Mouse (Mus musculus): ENCODE measurements around the gene Gm7903.
"Not testable (repeated sequence)": the region's sequence is repeated elsewhere in the genome, so short reads cannot be mapped to it uniquely, and the experiment has no call there.

The Gm7903 gene

DNA sequence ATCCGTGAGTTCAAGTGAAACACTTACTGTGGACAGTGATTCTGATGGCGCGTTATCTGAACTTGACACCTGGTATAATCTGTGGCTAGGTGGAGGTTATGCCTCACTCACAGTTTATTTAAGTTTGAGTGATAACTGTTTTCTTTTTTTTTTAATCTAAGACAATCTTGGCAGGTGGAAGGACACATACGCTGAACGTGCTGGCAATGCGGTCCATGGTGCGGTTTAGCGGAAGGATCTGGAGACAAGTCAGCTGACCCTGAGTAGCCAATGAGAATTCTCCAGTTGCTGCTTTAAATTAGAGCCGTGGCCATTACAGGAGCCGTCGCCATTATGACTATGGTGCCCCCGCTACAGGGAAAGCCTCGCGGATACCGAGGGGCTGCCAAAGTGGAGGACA lies at the start of gene Gm7903:
Gm7903 (plus strand) TSS at position 301 of the 400 bp plus-strand sequence.
- DNase-seq (ENCODE audit: low spot score in 2 of 2), result not testable (repeated sequence)

- not testable (repeated sequence) for DNase-seq (ENCODE audit: low spot score in 2 of 2)
These were observed 30.1 kb upstream of the Gm7903 start for GRCm38 (mm10) chrX:135403578-135403977.

- DNase-seq (ENCODE audit: low spot score in 2 of 2), result not testable (repeated sequence)
These were observed 12.4 kb upstream of the Gm7903 start for GRCm38 (mm10) chrX:135421203-135421602.

DNA sequence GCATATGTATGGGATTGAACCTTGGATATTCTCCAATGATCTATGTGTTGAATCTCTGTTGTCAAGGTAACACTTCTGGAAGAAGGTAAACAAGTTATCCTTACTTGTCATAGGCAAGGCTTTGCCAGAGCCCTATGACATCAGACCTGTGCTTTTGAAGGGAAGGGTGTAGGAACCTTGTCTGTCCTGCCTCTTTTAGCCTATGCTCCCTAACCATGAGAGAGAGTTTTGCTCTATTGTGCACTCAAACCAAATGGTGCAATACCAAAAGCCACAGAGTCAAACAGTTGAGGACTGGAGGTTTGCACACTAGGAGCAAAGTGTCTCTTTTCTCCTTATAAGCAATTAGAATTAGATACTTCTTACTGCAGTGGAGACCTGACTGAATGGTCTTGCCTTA lies 11.8 kb upstream of the Gm7903 start:
- not testable (repeated sequence) for DNase-seq (ENCODE audit: low spot score in 2 of 2)

- not testable (repeated sequence) for DNase-seq (ENCODE audit: low spot score in 2 of 2)
These were observed 11.2 kb upstream of the Gm7903 start for GRCm38 (mm10) chrX:135422473-135422872.

DNA sequence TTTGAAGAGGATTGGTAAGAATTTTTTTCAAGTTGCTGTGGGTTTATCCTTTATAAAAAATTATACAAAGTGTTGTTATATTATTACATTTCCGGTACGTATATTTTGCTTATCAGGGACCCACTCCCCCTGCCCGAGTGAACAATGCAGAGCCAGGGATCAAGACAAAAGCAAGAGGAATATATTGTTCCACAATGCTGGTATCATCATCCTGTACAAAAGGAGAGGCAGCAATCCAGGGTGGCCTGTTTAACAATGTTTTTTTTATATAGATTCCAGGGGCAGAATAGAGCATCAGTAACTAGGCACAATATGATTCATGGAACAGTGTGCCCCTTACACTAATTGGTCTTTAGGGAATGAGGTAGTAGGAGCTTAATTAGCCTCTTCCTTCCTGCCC lies 30.5 kb downstream of the Gm7903 start:
- DNase-seq (ENCODE audit: low spot score in 2 of 2), result not testable (repeated sequence)

GRCm38 (mm10) chrX:135481902-135482301 lies 48.3 kb downstream of the Gm7903 start:
- not testable (repeated sequence) for DNase-seq (ENCODE audit: low spot score in 2 of 2)

- DNase-seq (ENCODE audit: low spot score in 2 of 2), result not testable (repeated sequence)
These were observed 49.5 kb downstream of the Gm7903 start for GRCm38 (mm10) chrX:135483183-135483582.
